Mouse (Mus musculus) MEL-GATA-1-ER (cell line): ENCODE data around the gene Fhl3.
"Not testable (repeated sequence)": the region's sequence is repeated elsewhere in the genome, so short reads cannot be mapped to it uniquely, and the experiment has no call there.

ENCODE experiments used
- DNase-seq: peaks from one replicate; pipeline ENCODE4 v3.0.0-alpha.2; 2012; ENCODE audit warnings: low read depth; ENCODE audit errors: extremely low read depth

Gene Fhl3

DNA sequence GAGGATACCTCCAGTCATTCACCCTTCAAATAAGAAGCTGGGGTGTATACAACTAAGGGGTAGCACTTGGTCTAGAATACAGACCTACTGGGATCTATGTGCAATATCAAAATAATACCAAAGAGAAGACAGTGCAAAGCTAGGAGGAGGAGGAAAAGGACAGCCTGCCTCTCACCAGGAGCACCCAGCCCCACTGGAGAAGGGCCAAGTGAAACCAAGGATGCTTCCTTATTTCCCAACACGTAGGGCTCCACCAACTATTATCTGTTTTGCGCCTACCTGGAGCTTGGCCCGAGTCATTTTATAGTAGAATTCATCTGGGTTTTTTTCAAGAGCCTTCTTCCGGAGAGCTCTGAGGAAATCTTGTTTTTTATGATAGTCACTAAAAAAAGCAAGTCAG is 17.0 kb upstream of the Fhl3 start:
- no peak for DNase-seq

DNA sequence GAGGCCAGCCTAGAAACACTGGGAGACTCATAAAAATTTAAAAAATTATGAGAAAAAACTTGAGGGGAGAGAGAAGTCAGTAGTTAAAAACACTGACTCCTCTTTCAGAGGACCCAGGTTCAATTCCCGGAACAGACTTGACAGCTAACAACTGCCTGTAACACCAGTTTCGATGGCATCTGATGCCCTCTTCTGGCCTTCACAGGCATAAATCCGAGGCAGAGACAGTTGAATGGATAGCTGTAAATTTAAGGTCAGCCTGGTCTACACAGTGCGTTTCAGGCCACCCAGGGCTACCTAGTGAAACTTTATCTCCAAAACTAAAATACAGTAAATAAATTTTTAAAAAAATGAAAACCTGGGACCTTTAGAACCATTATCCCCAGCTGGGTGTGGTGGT is 15.5 kb upstream of the Fhl3 start:
- no peak for DNase-seq

DNA sequence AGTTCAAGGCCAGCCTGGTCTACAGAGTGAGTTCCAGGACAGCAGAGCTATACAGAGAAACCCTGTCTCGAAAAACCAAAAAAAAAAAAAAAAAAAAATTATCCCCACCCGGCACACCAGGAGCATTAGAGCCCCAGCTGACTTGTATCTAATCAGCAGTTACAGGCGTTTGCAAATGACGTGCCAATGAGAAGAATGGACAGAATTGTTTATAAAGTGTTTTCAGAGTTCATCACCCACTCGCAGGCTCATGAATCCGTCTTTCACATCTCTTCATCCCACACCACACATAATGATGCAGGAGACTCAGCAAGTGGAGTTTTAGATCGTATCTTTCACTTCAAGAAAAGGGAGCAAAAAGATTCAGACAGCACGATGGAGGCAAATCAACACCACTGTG is 15.0 kb upstream of the Fhl3 start:
- DNase-seq: no peak

DNA sequence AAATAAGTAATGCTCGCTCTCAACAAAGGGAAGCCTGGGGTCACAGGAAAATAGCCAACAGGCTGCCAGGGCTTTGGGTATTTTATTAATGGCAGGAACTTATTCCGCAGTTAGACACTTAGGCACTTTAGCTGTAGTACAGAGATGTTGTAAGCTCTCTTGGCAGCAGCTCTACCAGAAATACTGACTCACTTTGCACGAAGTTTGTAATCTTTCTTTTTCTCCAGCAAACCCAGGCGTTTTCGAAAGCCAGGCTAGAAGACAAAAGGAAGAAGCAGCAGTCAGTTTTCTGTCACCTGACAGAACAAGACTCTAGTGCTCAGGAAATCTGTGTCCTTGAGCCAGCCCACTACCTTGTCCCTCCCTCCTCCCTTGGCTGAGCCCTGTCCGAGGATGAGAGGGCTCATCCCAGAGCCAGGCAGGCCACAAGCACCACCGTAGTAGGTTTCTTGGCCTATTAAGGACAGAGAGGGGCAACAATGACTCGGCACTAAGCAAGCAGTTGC is 14.6 kb upstream of the Fhl3 start:
- DNase-seq: no peak

- DNase-seq: peak; percentile 34
These were observed 9.0 kb upstream of the Fhl3 start for GRCm38 (mm10) chr4:124691455-124691854.

GRCm38 (mm10) chr4:124692416-124692861 is 8.1 kb upstream of the Fhl3 start:
- peak; percentile 36 for DNase-seq

GRCm38 (mm10) chr4:124693135-124693894 is 7.2 kb upstream of the Fhl3 start, which contains the start of gene Utp11:
TSS of gene Utp11 (minus strand) at chr4:124693600.
- peak; percentile 91 for DNase-seq

GRCm38 (mm10) chr4:124694572-124694971 is 5.9 kb upstream of the Fhl3 start:
- no peak for DNase-seq

DNA sequence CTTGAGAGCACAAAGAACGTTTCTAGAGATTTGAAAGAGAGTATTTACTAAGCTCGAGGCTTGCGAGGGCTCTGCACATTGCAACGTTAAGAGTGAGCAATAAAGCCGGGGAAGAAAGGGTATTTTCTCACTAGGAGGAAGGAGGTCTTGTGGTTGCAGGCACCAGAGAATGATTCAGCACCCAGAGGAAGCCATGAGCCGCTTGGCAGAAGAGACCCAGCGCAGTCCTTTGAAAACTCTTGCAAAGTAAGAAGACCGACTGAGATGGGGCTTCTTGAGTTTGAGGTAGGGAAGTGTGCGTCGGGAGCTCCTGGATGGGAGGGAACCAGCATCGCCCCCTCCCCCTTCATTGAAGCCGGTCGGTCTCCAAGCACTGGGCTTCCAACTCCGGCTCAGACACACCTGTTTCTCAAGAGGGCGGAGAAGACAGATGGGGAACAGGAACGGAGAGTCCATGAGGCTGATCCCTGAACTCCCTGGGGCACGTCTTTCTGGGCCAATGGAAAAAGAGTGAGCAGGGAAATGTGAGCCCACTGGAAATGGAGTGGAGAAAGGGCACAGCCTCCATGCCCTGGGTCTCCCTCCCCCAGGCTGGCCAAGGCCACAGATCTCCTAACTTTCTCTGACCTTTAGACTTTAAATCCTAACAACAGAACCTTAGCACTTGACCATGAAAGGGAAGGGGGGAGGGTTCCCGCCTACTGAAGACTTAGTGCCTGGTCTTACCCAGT is 4.5 kb upstream of the Fhl3 start:
- no peak for DNase-seq

DNA sequence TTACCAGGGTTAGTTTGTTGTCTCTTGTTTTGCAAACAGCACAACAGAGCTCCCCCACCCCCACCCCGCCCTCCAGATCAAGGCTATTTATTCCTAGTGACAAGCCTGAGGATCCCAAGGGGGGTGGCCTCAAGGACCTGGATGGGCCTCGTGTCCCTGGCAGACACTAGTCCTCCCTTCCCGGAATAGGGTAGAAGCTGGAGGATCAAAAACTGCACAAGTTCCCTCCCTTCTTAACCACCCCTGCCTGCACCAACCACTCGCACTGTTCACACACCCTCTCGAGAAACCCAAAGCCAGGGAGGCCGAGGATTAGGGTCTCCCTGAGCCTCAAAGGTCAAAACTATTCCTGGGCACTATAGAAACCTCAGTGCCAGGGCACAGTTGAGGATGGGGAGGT is 710 bp upstream of the Fhl3 start:
- no peak for DNase-seq

- DNase-seq: peak; percentile 49
These were observed 748 bp downstream of the Fhl3 start for GRCm38 (mm10) chr4:124701052-124701845.

DNA sequence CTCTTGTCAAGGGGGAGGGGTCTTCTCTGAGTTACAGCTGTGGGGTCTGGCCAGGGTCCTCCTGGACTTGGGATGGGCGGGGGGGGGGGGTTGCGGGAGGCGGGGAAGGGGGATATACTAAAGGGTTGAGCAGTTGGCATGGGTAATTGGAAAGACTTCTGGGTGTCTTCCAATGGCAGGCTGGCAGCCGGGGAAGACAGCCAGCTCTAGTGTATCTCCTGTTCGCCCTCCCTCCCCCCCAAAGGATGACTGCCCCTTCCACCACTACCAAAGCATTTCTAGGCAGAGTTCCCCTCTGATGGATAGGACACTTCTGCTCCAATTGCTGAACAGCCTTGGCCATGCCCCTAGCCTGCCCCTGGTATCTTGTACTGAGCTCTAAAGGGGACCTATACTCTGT is 1.4 kb downstream of the Fhl3 start:
- no peak for DNase-seq

- peak; percentile 58 for DNase-seq
These were observed 2.9 kb downstream of the Fhl3 start for GRCm38 (mm10) chr4:124703406-124703805.

- peak; percentile 41 for DNase-seq
These were observed 3.6 kb downstream of the Fhl3 start for GRCm38 (mm10) chr4:124703881-124704796.

- DNase-seq: no peak
These were observed 4.4 kb downstream of the Fhl3 start for GRCm38 (mm10) chr4:124704797-124705474.

DNA sequence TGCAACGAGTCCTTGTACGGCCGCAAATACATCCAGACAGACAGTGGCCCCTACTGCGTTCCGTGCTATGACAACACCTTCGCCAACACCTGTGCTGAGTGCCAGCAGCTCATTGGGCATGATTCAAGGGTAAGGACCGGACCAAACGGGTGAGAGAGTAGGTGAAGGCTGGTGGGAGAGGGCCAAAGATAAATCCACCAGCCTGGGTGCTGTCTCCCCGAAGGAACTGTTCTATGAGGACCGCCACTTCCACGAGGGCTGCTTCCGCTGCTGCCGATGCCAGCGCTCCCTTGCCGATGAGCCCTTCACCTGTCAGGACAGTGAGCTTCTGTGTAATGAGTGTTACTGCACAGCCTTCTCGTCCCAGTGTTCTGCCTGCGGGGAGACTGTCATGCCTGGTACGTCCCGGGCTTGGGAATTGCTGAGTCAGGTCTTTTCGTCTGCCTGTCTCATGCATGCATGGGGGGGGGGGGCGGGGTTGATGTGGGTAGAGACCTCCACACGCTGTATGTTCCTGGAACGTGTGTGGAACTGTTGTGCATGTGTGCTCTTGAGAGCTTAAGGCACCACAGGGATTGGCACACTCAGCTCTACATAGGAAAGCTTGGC is 5.3 kb downstream of the Fhl3 start:
- no peak for DNase-seq

- not testable (repeated sequence) for DNase-seq
These were observed 7.1 kb downstream of the Fhl3 start for GRCm38 (mm10) chr4:124707381-124708199.

DNA sequence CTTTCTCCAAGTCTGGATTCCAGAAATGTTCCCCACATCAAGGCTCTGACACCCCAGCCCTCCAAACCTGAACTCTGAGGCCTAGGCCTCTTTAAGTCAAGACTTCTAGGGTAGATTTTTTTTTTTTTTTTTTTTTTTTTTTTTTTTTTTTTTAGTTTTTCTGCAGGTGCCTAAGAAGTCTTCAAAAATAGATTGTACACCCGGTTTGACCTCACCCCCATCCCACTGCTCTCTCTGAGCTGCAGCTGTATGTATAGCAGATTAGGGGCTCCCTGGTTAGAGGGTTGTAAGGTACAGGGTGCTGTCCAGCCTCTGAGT is 7.7 kb downstream of the Fhl3 start:
- DNase-seq: not testable (repeated sequence)
